Mouse (Mus musculus) WW6 (cell line): ENCODE data around the gene Clybl.

ENCODE experiments used
- DNase-seq: peaks from one replicate; pipeline ENCODE4 v3.0.0-alpha.2; 2013; ENCODE audit warnings: low read depth, low spot score

Clybl gene

GRCm38 (mm10) chr14:122246919-122247859, 65.7 kb downstream of the Clybl start:
- DNase-seq: no peak

DNA sequence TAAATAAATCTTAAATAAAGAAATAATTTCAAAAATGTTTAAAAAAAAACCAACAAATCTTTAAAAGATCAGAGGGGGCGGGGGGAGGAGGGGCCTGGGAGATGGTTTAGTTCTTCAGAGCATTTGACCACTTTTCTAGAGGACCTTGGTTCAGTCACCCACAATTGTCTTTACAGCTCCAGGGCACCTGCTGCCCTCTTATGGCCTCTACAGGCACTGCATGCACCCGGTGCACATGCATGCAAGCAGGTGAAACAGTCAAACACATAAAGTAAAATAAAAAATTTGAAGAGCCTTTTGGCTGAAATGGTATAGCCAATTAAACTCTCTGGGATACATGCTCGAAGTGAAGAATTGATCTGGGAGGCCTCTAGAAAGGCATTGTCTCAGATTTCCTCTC, 67.6 kb downstream of the Clybl start:
- no peak for DNase-seq

DNA sequence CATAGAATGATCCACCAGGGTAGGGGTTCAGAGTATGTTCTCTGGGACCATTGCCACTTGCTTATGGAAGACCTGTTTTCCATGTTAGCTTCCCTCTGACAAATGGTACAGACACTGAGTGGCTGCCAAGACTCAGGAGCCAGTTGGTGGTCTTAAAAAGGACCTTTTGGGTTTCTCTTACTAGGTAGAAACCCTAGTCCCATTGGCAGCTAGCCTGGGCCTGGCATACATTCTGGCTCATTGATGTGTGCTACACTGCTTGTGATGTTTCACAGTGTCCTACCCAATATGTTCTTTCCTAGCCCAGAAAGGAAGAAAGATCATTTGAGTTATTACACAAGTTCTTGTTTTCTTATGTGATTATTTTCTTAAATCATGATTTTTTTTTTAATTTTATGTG, 69.8 kb downstream of the Clybl start:
- no peak for DNase-seq

DNA sequence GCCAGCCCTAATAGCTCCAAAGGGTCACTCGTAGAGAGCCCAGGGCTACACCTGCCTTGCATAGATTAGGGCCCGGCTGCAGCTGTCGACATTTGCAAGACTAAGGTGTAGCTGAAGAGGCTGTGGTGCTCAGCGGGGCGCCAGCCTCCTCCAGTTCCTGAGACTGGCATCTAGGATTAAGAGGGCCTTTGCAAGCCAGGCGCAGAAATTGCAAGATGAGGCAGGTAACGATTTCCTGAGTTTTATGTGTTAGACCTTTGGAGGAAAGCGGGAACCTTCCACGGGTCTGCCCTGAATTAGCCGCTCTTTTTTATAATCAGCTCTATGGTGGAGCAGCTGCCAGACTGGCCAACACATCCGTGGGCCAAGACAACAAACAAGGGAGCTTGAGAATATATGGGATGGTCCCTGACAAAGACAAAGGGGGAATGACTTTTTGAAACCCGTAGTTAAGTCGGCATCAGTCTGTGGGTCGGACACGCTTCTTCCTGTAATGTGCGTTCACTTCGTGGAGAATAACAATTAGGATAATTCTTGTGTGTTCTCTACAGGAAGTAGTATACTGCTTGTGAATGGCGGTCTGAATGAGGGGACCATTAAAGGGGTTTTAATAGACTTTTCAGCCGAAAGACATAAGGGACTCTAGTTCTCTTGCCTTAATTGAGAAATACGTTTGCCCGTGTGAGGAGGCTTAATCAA, 74.2 kb downstream of the Clybl start:
- peak; percentile 56 for DNase-seq

DNA sequence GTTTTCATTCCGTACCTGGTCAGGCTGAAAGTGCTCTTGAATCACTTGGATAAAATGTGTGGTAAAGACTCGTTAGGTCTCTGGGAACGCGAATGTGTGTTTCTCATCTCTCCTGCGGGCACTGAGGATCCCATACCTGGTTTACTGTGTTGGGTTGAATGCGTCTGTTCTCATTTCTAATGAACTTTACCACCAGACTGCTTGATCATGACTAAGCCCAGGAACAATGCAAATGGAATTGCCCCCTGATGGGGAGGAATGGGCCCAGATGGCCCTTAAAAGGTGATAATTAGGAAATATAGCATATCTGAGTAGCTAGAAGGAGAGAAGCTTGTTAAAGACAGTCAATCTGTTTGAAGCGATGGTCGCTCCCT, 74.7 kb downstream of the Clybl start:
- no peak for DNase-seq

GRCm38 (mm10) chr14:122258297-122258696, 76.8 kb downstream of the Clybl start:
- no peak for DNase-seq

GRCm38 (mm10) chr14:122261250-122261649, 79.7 kb downstream of the Clybl start:
- no peak for DNase-seq

DNA sequence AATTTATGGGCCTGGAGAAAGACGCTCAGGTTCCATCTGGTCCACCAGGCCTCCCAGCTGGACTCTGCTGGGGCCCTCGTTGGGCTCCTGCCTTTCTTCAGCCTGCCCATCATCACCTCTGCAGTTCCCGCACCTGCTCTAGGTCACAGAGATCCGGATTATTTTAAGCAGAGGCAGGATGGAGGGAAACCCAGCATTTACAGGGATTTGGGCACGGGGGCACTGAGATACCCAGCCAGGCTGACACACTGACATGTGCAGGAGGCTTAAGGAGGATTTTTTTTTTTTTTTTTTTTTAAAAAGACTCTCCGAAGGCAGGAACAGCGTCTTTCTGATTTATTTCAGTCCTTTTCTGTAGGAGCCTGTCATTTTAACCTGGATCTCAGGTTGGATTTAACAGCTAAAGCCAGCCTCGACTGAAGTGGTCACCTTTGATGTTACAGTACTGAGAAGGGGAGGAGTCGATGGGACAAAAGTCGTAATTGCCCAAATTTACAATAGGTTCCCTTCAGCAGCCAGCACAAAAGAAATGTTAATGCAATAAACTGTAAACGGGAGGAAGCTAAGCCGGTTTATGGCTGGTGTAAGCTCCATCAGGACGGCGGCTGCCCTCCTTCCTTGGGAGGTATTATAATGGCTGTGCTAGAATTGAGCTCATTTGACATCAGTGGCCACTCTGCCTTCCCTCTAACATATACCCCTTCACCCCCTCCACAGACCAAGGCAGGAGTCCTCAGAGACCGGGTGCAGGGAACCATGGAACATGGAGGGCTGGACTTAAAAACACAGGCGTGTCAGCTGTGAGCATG, 81.6 kb downstream of the Clybl start:
- no peak for DNase-seq

- DNase-seq: no peak
Observed at GRCm38 (mm10) chr14:122265214-122265613, 83.7 kb downstream of the Clybl start.

- no peak for DNase-seq
Observed at GRCm38 (mm10) chr14:122267590-122267989, 86.1 kb downstream of the Clybl start.

GRCm38 (mm10) chr14:122271104-122271746, 89.7 kb downstream of the Clybl start:
- DNase-seq: no peak

GRCm38 (mm10) chr14:122277142-122277541, 95.6 kb downstream of the Clybl start:
- DNase-seq: no peak

- no peak for DNase-seq
Observed at GRCm38 (mm10) chr14:122279462-122280308, 98.2 kb downstream of the Clybl start.

- DNase-seq: no peak
Observed at GRCm38 (mm10) chr14:122280309-122281071, 99.0 kb downstream of the Clybl start.

DNA sequence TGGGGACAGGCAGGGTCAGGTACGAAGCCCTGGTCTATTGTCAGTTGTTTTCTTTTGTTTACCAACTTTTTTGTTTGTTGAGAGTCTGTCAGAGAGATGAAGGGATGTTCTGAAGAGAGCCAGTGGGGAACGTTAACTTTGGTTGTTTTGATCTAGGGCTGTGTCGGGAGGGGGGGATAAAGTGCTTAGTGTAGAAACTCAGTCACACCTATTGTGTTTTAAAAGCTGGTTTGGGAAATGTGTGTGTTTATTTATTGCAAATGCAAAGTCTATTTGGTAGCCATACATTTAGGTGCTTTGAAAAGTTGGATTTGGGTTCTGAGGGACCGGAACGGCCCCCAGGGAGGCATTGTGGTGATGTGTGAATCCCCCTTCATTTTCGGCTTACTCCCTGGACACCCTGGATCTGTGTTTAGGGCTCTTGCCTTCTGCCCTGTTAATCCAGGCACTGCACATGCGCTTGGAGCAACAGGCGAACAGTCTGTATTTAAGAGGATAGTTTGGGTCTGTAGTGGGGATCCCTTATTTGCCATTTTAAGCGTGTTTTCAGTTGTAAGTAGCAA, 99.6 kb downstream of the Clybl start:
- no peak for DNase-seq

GRCm38 (mm10) chr14:122283959-122284358, 102.5 kb downstream of the Clybl start:
- DNase-seq: no peak

GRCm38 (mm10) chr14:122296399-122296798, 114.9 kb downstream of the Clybl start:
- no peak for DNase-seq

DNA sequence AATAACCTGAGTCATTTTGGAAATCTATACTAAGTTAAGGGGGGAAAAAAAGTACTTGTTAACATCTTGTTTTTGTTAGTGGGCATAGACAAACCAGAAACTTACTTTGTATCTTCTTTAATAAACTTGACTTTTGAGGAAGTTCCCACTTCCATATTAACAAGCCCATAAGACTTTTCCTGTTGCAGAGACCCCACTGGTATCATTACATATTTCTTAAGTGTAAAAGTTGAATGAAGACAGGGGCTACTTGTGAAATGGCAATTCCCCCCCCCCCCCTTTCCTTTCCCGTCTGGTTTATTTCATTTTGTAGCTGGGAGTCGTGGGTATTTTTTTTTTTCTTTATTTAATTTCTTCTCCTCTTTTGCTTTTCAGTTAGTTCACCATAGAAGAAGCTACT, 115.4 kb downstream of the Clybl start:
- no peak for DNase-seq

- no peak for DNase-seq
Observed at GRCm38 (mm10) chr14:122297386-122298109, 116.0 kb downstream of the Clybl start.
